Mouse (Mus musculus) lung, embryonic 14.5 days (tissue): Measurements from ENCODE around the gene Iqschfp. TPM values are rescaled to one million over a fixed set of nuclear protein-coding genes. Genes with fewer than 3 reads are reported as not detected.

Experiments
- ATAC-seq: fragments of 200-750 bp; cut with Nextera tagmentation; 2 replicates; pipeline ENCODE4 v1.8.0; 2017; ENCODE audit warnings: mild to moderate bottlenecking, moderate TSS enrichment, moderate library complexity; ENCODE audit not compliant: insufficient read depth
- DNase-seq: peaks from one replicate; pipeline ENCODE4 v3.0.0-alpha.2; 2015
- H3K27ac ChIP-seq: fragments of 300-500 bp; sonication (generic); 2 replicates; pipeline ENCODE4 v1.5.1; 2014; ENCODE audit warnings: low read depth, mild to moderate bottlenecking, moderate library complexity
- H3K27me3 ChIP-seq: fragments of 300-500 bp; sonication (generic); 2 replicates; pipeline ENCODE4 v1.6.1; 2014; ENCODE audit warnings: low read length, control low read depth; ENCODE audit not compliant: insufficient read depth
- H3K36me3 ChIP-seq: fragments of 300-500 bp; sonication (generic); 2 replicates; pipeline ENCODE4 v1.6.1; 2014; ENCODE audit warnings: control low read depth; ENCODE audit not compliant: insufficient read depth
- H3K4me1 ChIP-seq: fragments of 300-500 bp; sonication (generic); 2 replicates; pipeline ENCODE4 v1.6.1; 2014; ENCODE audit warnings: antibody characterized with exemption, control low read depth; ENCODE audit not compliant: insufficient read depth
- H3K4me2 ChIP-seq: fragments of 300-500 bp; sonication (generic); 2 replicates; pipeline ENCODE4 v1.6.1; 2014; ENCODE audit warnings: mild to moderate bottlenecking
- H3K4me3 ChIP-seq: fragments of 300-500 bp; sonication (generic); 2 replicates; pipeline ENCODE4 v1.5.1; 2014; ENCODE audit warnings: low read depth, low read length
- H3K9ac ChIP-seq: fragments of 300-500 bp; sonication (generic); 2 replicates; pipeline ENCODE4 v1.6.1; 2014
- H3K9me3 ChIP-seq: fragments of 300-500 bp; sonication (generic); 2 replicates; pipeline ENCODE4 v1.6.1; 2016; ENCODE audit warnings: low read depth, low read length, control low read depth
- CTCF ChIP-seq: IDR thresholded peaks from 2 replicates; pipeline ENCODE4 v1.5.1; 2016; ENCODE audit warnings: antibody characterized with exemption, low read depth
- WGBS: fragments of 180-500 bp; shearing (Covaris S2); extraction: QIAGEN DNeasy Blood & Tissue Kit; methylation state at CpG from one replicate; pipeline ENCODE4 v1.1.7; 2014; 5-methylcytosine and 5-hydroxymethylcytosine counted together
- polyA plus RNA-seq: library from polyadenylated mRNA; unstranded; fragments of >200 nt; fragmentation: Nextera tagmentation; extraction: Ambion mirVana; gene quantifications from 2 replicates; pipeline ENCODE4 v1.2.1, GENCODE M21; 2014

Gene Iqschfp
- not detected in 2 replicates for polyA plus RNA-seq

DNA sequence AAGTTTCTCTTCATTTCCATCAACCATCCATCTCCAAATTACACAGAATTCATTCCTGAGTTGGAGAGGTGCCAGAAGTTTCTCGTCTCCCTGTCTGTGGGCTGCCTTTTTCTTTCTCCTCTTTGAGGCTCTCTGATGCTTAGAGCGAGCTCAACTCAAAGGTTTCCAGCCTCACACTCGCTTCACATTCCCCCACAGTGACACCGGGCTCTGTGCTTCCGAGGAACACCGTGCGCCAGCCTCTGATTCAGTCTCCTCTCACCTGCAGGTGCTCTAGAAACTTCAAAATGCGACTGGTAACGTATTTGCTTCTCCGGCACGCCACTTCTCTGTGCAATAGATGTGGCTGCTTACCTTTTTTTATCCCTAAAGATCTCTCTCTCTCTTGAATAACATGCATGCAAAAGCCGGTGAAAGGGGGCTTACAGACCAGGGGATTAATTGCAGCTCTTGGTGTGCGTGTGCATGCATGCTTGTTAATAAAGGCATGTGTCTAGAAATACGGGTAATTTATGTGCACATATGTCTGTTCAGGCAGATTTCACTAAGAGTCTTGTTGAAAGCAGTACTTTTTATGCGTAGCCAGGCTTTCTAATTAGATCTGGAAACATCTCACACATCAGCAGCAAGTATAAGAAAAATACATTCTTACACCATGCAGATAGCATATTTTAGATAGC is at the start of gene Iqschfp, which contains the start of gene Iqcj:
TSS of gene Iqschfp (plus strand) at position 207 of the 680 bp plus-strand sequence.
TSS of gene Iqcj (plus strand) at position 195 of the 680 bp plus-strand sequence.
- Histone ChIP-seq H3K4me3 (no peak within 1 kb of the TSS), H3K4me2 (0 out of 2 replicates have a peak within 1 kb of the TSS, but pooled peaks have one; percentile 25), H3K27me3 (no peaks in the 10 kb centered on the region), H3K36me3 (no peaks in the 10 kb centered on the region), H3K9me3 (no peaks in the 10 kb centered on the region), H3K4me1 (no peaks in the 10 kb centered on the region), H3K9ac (no peak within 1 kb of the TSS), H3K27ac (no peak within 1 kb of the TSS)
- 50% methylated on average over 15 of the region's 15 CpGs for WGBS
- DNase-seq (peak; percentile 12), ATAC-seq (no peak)
- TF ChIP-seq CTCF, result no peak

DNA sequence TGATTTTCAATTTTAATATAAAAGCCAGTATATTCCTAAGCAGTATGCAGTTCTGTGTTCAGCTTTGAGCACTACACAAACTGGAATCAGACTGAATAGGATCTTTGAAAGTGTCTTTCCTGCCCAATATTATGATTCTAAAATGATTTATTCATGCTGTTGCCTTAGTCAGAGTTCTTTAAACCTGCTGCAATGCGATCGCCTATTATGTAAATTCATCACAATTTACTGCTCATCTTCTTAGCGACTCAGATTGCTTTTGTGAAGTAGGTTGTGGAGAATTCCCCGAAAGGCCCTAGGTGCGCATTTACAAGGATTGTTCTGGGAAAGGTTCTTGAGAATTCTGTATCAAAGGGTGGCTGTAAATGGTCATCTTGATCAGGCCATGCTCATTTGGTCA is 39.6 kb upstream of the Iqschfp start:
- H3K4me1 ChIP-seq, result no peaks in the 10 kb centered on the region
- ATAC-seq (no peak), DNase-seq (no peak)
- no peaks in the 10 kb centered on the region for H3K36me3 ChIP-seq
- no peak overlapping the region for H3K4me3 ChIP-seq
- no peak overlapping the region for H3K9ac ChIP-seq
- H3K27me3 ChIP-seq, result no peaks in the 10 kb centered on the region
- WGBS, result 86% methylated on average over 5 of the region's 5 CpGs
- H3K27ac ChIP-seq, result no peak overlapping the region
- H3K4me2 ChIP-seq, result no peak overlapping the region
- no peak for TF ChIP-seq CTCF
- H3K9me3 ChIP-seq, result no peaks in the 10 kb centered on the region

DNA sequence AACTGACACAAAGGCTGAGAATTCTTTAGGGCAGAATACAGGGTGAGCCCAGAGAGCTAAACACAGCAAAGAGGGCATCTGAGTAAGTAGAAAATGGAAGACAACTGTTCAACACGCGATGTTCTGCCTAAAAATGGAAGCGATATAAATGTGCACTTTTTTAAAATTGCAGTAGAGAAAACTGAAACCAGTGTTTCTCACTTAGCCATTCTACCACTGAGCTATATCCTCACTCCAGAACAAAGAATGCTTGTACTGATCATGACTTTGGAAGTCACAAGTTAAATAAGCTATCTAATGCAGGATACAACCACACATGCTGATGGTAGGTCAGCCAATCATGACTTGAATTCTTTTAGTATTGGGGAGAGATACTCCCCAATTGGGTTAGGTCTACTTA is 30.5 kb upstream of the Iqschfp start:
- Histone ChIP-seq H3K9ac (no peak overlapping the region), H3K4me2 (no peak overlapping the region), H3K36me3 (no peaks in the 10 kb centered on the region), H3K4me1 (no peaks in the 10 kb centered on the region), H3K4me3 (no peak overlapping the region), H3K9me3 (no peaks in the 10 kb centered on the region), H3K27me3 (no peaks in the 10 kb centered on the region), H3K27ac (no peak overlapping the region)
- ATAC-seq (no peak), DNase-seq (no peak)
- WGBS, result 76% methylated on average over 3 of the region's 3 CpGs
- TF ChIP-seq CTCF, result no peak

DNA sequence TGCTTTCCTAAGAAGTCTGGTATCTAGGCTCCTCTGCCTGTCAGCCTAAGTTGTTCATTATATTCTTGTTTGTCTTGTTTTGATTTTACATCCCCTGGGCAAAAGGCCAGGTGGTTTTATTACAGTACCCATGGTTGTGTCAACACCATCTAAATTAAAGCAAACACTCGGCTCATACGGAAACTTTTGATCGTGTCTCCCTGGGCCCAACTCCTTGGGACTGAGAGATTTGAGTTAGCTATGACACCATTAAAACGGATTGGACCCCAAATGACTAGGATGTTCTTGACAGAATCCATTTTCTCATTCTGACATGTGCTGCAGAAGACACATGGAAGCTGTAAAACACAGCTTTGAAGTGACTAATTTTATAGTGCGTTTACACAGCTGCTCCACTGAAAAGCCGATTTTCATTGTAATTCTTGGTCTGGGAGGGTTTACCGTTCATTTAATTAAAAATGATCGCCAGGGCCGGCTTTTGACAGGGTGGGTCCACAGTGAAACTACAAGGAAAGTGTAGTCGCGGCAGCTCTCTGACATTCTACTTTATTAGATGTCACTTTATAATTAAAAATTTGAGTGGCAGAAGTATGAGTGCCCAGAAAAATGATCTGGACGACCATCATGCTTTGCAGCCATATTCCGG is 24.5 kb upstream of the Iqschfp start:
- peak; percentile 51 for DNase-seq
- no peak for TF ChIP-seq CTCF
- Histone ChIP-seq H3K4me2 (no peak overlapping the region), H3K4me1 (no peaks in the 10 kb centered on the region), H3K27ac (no peak overlapping the region), H3K36me3 (no peaks in the 10 kb centered on the region), H3K4me3 (no peak overlapping the region), H3K9me3 (no peaks in the 10 kb centered on the region), H3K9ac (no peak overlapping the region), H3K27me3 (no peaks in the 10 kb centered on the region)
- no peak for ATAC-seq
- 40% methylated on average over 13 of the region's 13 CpGs for WGBS

DNA sequence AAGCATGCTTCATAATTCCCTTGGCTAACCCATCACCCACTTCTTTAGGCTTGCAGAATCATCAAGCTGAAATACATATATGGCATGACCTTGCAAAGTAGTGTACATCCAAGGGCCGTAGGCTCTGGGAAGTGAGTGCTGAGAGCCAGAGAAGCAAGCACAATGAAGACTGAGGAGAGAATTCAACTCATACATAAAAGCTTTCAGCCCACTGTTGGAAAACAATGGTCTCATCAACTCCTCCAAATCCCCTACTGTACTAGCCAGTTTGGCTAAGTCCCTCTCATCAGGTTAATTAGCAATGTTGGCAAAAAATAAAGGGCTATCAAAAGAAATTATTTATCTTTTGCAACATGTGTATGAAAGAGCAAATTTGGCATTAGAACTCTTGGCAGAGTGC is 22.6 kb upstream of the Iqschfp start:
- Histone ChIP-seq H3K27ac (no peak overlapping the region), H3K9ac (no peak overlapping the region), H3K4me3 (no peak overlapping the region), H3K4me2 (no peak overlapping the region), H3K36me3 (no peaks in the 10 kb centered on the region), H3K4me1 (no peaks in the 10 kb centered on the region), H3K9me3 (no peaks in the 10 kb centered on the region), H3K27me3 (no peaks in the 10 kb centered on the region)
- no peak for ATAC-seq
- no peak for TF ChIP-seq CTCF
- no peak for DNase-seq
- WGBS, result 93% methylated on average over 1 of the region's 1 CpGs

DNA sequence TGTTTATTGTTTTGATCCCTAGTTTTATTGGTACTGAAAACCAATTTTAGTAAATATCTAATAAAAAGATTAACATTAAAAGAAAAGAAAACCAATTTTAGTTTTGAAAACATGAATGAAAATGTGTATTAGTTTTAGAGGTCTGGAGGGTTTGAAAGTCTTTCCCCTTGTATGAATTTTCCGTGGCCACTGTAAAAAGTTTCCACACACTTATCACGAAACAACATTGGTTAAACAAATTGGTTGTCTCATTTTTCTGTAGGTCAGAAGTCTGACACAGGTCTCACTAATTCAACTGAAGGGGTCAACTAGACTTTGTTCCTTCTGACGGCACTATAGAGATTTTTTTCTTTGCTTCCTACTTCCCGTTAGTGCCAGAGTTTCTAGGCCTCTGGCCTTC is 14.8 kb upstream of the Iqschfp start:
- Histone ChIP-seq H3K4me3 (no peak overlapping the region), H3K4me1 (no peaks in the 10 kb centered on the region), H3K27me3 (no peaks in the 10 kb centered on the region), H3K27ac (no peak overlapping the region), H3K4me2 (no peak overlapping the region), H3K9ac (no peak overlapping the region), H3K9me3 (no peaks in the 10 kb centered on the region), H3K36me3 (no peaks in the 10 kb centered on the region)
- TF ChIP-seq CTCF, result no peak
- WGBS, result 43% methylated on average over 4 of the region's 4 CpGs
- no peak for DNase-seq
- ATAC-seq, result no peak

DNA sequence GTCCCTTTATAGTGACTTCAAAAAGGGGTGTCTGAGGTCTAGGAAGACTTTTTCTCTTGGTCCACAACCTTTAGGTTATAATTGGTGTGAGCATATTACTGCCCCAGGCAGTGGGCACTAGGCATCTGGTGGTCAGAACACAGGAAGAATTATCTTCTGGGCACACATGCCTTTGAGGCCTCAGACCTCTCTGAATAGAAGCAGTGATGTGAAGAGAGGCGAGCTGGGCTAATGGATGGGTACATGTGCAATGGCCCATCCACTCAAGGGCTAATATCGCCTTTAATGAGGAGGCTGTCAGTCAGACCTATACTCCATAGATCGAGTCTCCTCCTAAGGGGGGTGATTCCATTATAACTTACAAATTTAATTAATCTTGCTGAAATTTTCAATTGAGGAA is 7.7 kb upstream of the Iqschfp start:
- Histone ChIP-seq H3K9me3 (no peaks in the 10 kb centered on the region), H3K4me2 (no peak overlapping the region), H3K9ac (no peak overlapping the region), H3K27ac (no peak overlapping the region), H3K27me3 (no peaks in the 10 kb centered on the region), H3K4me3 (no peak overlapping the region), H3K4me1 (no peaks in the 10 kb centered on the region), H3K36me3 (no peaks in the 10 kb centered on the region)
- ATAC-seq, result no peak
- no peak for DNase-seq
- no peak for TF ChIP-seq CTCF
- WGBS, result 81% methylated on average over 3 of the region's 3 CpGs
